Mouse (Mus musculus) myocyte (in vitro differentiated cells): ENCODE results near the gene Wdr19. TPM values are rescaled to one million over a fixed set of nuclear protein-coding genes. Genes with fewer than 3 reads are reported as not detected.

Source experiments
- H3K27me3 ChIP-seq: one replicate; pipeline ENCODE4 v1.6.1; 2011; ENCODE audit not compliant: control insufficient read depth, insufficient read depth, insufficient read length
- H3K36me3 ChIP-seq: one replicate; pipeline ENCODE4 v1.6.1; 2011; ENCODE audit not compliant: control insufficient read depth, insufficient read depth
- H3K4me2 ChIP-seq: one replicate; pipeline ENCODE4 v1.6.1; 2011; ENCODE audit warnings: low read depth, control low read depth
- H3K4me3 ChIP-seq: one replicate; pipeline ENCODE4 v1.5.1; 2011; ENCODE audit warnings: mild to moderate bottlenecking, control low read depth, moderate library complexity
- H3K79me2 ChIP-seq: one replicate; pipeline ENCODE4 v1.6.1; 2011; ENCODE audit not compliant: control insufficient read depth, insufficient read depth
- H3ac ChIP-seq: one replicate; pipeline ENCODE4 v1.6.1; 2011; ENCODE audit not compliant: control insufficient read depth, insufficient read length
- CEBPB ChIP-seq: IDR thresholded peaks from 2 replicates; pipeline ENCODE4 v1.6.1; 2011; ENCODE audit warnings: mild to moderate bottlenecking, moderate library complexity; ENCODE audit not compliant: poor library complexity, insufficient read depth, severe bottlenecking
- E2F4 ChIP-seq: IDR thresholded peaks from one replicate; pipeline ENCODE4 v1.6.1; 2011; ENCODE audit warnings: mild to moderate bottlenecking, control low read depth, moderate library complexity; ENCODE audit not compliant: insufficient read depth
- MAX ChIP-seq: IDR thresholded peaks from one replicate; pipeline ENCODE4 v1.6.1; 2011; ENCODE audit warnings: low read depth, mild to moderate bottlenecking, control low read depth
- MYOD1 ChIP-seq, 3 experiments: IDR thresholded peaks; one replicate each; pipeline ENCODE4 v1.6.1; 2011; ENCODE audit warnings: control low read depth in 2 of 3, low read depth in 2 of 3, mild to moderate bottlenecking in 2 of 3, moderate library complexity in 1 of 3; ENCODE audit not compliant: insufficient read length in 2 of 3, control insufficient read depth in 1 of 3
- MYOG ChIP-seq, 3 experiments: IDR thresholded peaks; one replicate each; pipeline ENCODE4 v1.6.1; 2011; ENCODE audit warnings: control low read depth in 2 of 3, low read depth in 2 of 3, mild to moderate bottlenecking in 2 of 3; ENCODE audit not compliant: insufficient read length in 2 of 3, control insufficient read depth in 1 of 3, insufficient read depth in 1 of 3
- POLR2A ChIP-seq: IDR thresholded peaks from one replicate; pipeline ENCODE4 v1.6.1; 2011; ENCODE audit warnings: low read depth, mild to moderate bottlenecking, control low read depth, moderate library complexity; ENCODE audit not compliant: insufficient read length
- POLR2AphosphoS2 ChIP-seq: IDR thresholded peaks from one replicate; pipeline ENCODE4 v1.6.1; 2011; ENCODE audit warnings: low read depth, control low read depth; ENCODE audit not compliant: insufficient read length
- REST ChIP-seq: IDR thresholded peaks from one replicate; pipeline ENCODE4 v1.6.1; 2011; ENCODE audit warnings: mild to moderate bottlenecking, control low read depth, moderate library complexity; ENCODE audit not compliant: insufficient read depth, insufficient read length
- SRF ChIP-seq: IDR thresholded peaks from one replicate; pipeline ENCODE4 v1.6.1; 2011; ENCODE audit warnings: low read depth; ENCODE audit not compliant: control insufficient read depth, insufficient read length
- TCF12 ChIP-seq: IDR thresholded peaks from one replicate; pipeline ENCODE4 v1.6.1; 2011; ENCODE audit warnings: mild to moderate bottlenecking, control low read depth; ENCODE audit not compliant: poor library complexity, insufficient read depth, severe bottlenecking
- TCF3 ChIP-seq: IDR thresholded peaks from one replicate; pipeline ENCODE4 v1.6.1; 2011; ENCODE audit warnings: low read depth, control low read depth; ENCODE audit not compliant: insufficient read length
- USF1 ChIP-seq: IDR thresholded peaks from one replicate; pipeline ENCODE4 v1.6.1; 2011; ENCODE audit warnings: low read depth, mild to moderate bottlenecking, control low read depth, moderate library complexity
- polyA plus RNA-seq: library from polyadenylated mRNA; unstranded; fragments of >200 nt; fragmentation: generic; extraction: Trizol; gene quantifications from one replicate; pipeline ENCODE4 v1.2.1, GENCODE M21; 2012; ENCODE audit warnings: missing spikeins

The Wdr19 gene
- polyA plus RNA-seq, 1 experiment: 3.4 TPM

- Histone ChIP-seq H3ac (no peak overlapping the region), H3K79me2 (no peaks in the 10 kb centered on the region), H3K4me3 (no peak overlapping the region), H3K27me3 (no peaks in the 10 kb centered on the region), H3K4me2 (no peak overlapping the region), H3K36me3 (no peaks in the 10 kb centered on the region)
- TF ChIP-seq MYOG (IDR thresholded peaks at IDR 0.05; ENCODE audit: control insufficient read depth in 1 of 3, insufficient read depth in 1 of 3, insufficient read length in 2 of 3, low read depth in 2 of 3): no peak
- no peak for TF ChIP-seq MAX
- TF ChIP-seq SRF: no peak
- TF ChIP-seq TCF3: no peak
- TF ChIP-seq USF1: no peak
- no peak for TF ChIP-seq CEBPB
- TF ChIP-seq POLR2AphosphoS2: no peak
- no peak for TF ChIP-seq TCF12
Observed at GRCm38 (mm10) chr5:65250185-65250855, 50.8 kb downstream of the Wdr19 start.

GRCm38 (mm10) chr5:65257910-65258505, 58.5 kb downstream of the Wdr19 start:
- no peak for TF ChIP-seq POLR2A
- no peak for TF ChIP-seq MYOG (IDR thresholded peaks at IDR 0.05; ENCODE audit: control insufficient read depth in 1 of 3, insufficient read depth in 1 of 3, insufficient read length in 2 of 3, low read depth in 2 of 3)
- no peak for TF ChIP-seq REST
- TF ChIP-seq POLR2AphosphoS2: no peak
- TF ChIP-seq MAX: no peak
- no peak for TF ChIP-seq TCF3
- H3K27me3 ChIP-seq: no peaks in the 10 kb centered on the region
- H3K4me3 ChIP-seq: no peak overlapping the region
- no peak overlapping the region for H3K4me2 ChIP-seq
- H3K79me2 ChIP-seq: no peaks in the 10 kb centered on the region
- H3K36me3 ChIP-seq: peaks cover 11% of the 10 kb centered on the region
- H3ac ChIP-seq: no peak overlapping the region

GRCm38 (mm10) chr5:65273966-65274365, 74.5 kb downstream of the Wdr19 start:
- Histone ChIP-seq H3K79me2 (no peaks in the 10 kb centered on the region), H3K27me3 (no peaks in the 10 kb centered on the region), H3K4me2 (no peak overlapping the region), H3ac (no peak overlapping the region), H3K36me3 (peaks cover 32% of the 10 kb centered on the region), H3K4me3 (no peak overlapping the region)
- TF ChIP-seq POLR2A (no peak), CEBPB (no peak), POLR2AphosphoS2 (no peak), USF1 (no peak), MAX (no peak), E2F4 (no peak), TCF12 (no peak), MYOG (IDR thresholded peaks at IDR 0.05; ENCODE audit: control insufficient read depth in 1 of 3, insufficient read depth in 1 of 3, insufficient read length in 2 of 3, low read depth in 2 of 3) (no peak), MYOD1 (IDR thresholded peaks at IDR 0.05; ENCODE audit: control insufficient read depth in 1 of 3, insufficient read length in 2 of 3, low read depth in 2 of 3) (no peak), SRF (no peak), REST (no peak), TCF3 (no peak)

- Histone ChIP-seq H3K79me2 (no peaks in the 10 kb centered on the region), H3K4me2 (no peak overlapping the region), H3K36me3 (peaks cover 21% of the 10 kb centered on the region), H3K27me3 (no peaks in the 10 kb centered on the region), H3ac (no peak overlapping the region), H3K4me3 (no peak overlapping the region)
- no peak for TF ChIP-seq MAX
- TF ChIP-seq MYOD1 (IDR thresholded peaks at IDR 0.05; ENCODE audit: control insufficient read depth in 1 of 3, insufficient read length in 2 of 3, low read depth in 2 of 3): no peak
- TF ChIP-seq TCF12: no peak
- TF ChIP-seq E2F4: no peak
- TF ChIP-seq REST: no peak
- TF ChIP-seq SRF: no peak
- TF ChIP-seq CEBPB: no peak
- TF ChIP-seq MYOG (IDR thresholded peaks at IDR 0.05; ENCODE audit: control insufficient read depth in 1 of 3, insufficient read depth in 1 of 3, insufficient read length in 2 of 3, low read depth in 2 of 3): no peak
- no peak for TF ChIP-seq POLR2A
- TF ChIP-seq TCF3: no peak
- no peak for TF ChIP-seq POLR2AphosphoS2
- TF ChIP-seq USF1: no peak
Observed at GRCm38 (mm10) chr5:65279133-65279651, 79.7 kb downstream of the Wdr19 start.

- TF ChIP-seq SRF: no peak
- TF ChIP-seq POLR2AphosphoS2: no peak
- no peak for TF ChIP-seq TCF12
- no peak for TF ChIP-seq TCF3
- TF ChIP-seq MYOD1 (IDR thresholded peaks at IDR 0.05; ENCODE audit: control insufficient read depth in 1 of 3, insufficient read length in 2 of 3, low read depth in 2 of 3): no peak
- TF ChIP-seq POLR2A: no peak
- no peak for TF ChIP-seq MAX
- TF ChIP-seq E2F4: no peak
- TF ChIP-seq CEBPB: no peak
- no peak for TF ChIP-seq MYOG (IDR thresholded peaks at IDR 0.05; ENCODE audit: control insufficient read depth in 1 of 3, insufficient read depth in 1 of 3, insufficient read length in 2 of 3, low read depth in 2 of 3)
- no peak for TF ChIP-seq USF1
- Histone ChIP-seq H3K36me3 (peaks cover 19% of the 10 kb centered on the region), H3ac (no peak overlapping the region), H3K4me3 (no peak overlapping the region), H3K27me3 (no peaks in the 10 kb centered on the region), H3K79me2 (no peaks in the 10 kb centered on the region), H3K4me2 (no peak overlapping the region)
Observed at GRCm38 (mm10) chr5:65281216-65281615, 81.7 kb downstream of the Wdr19 start.
